Mouse (Mus musculus) MEL (cell line): ENCODE measurements at regions not wholly inside any gene's neighbourhood (a gene's known extent, or its start where the extent isn't known, plus 50 kb on each side); places are given as distances from the start of the nearest gene placed in this dataset.

Source experiments
- DNase-seq: peaks from one replicate; pipeline ENCODE4 v3.0.0; 2011; ENCODE audit warnings: low read depth, low spot score
- H3K27ac ChIP-seq: 2 replicates; pipeline ENCODE4 v1.5.1; 2012; ENCODE audit warnings: low read depth, mild to moderate bottlenecking, control low read depth, low read length, moderate library complexity; ENCODE audit not compliant: control insufficient read depth
- H3K27me3 ChIP-seq, 2 experiments: fragments of 150-350 bp in 1 of 2; sonication (generic) in 1 of 2; 2 replicates each; pipeline ENCODE4 v1.6.1; 2012; ENCODE audit warnings: low read length in 2 of 2, mild to moderate bottlenecking in 2 of 2, improper control_type of control experiment in 1 of 2, moderate library complexity in 1 of 2; ENCODE audit not compliant: insufficient read depth in 2 of 2, control insufficient read depth in 1 of 2
- H3K36me3 ChIP-seq, 2 experiments: 2 replicates each; pipeline ENCODE4 v1.6.1; 2012 to 2014; ENCODE audit warnings: low read length in 2 of 2, improper control_type of control experiment in 1 of 2, inconsistent platforms in 1 of 2, mild to moderate bottlenecking in 1 of 2; ENCODE audit not compliant: insufficient read depth in 2 of 2, control insufficient read depth in 1 of 2
- H3K4me1 ChIP-seq, 2 experiments: fragments of 150-350 bp in 1 of 2; sonication (generic) in 1 of 2; 2 replicates each; pipeline ENCODE4 v1.6.1; 2012; ENCODE audit warnings: low read length in 2 of 2, improper control_type of control experiment in 1 of 2, mild to moderate bottlenecking in 1 of 2; ENCODE audit not compliant: insufficient read depth in 2 of 2, control insufficient read depth in 1 of 2
- H3K4me3 ChIP-seq, 2 experiments: fragments of 150-350 bp in 1 of 2; sonication (generic) in 1 of 2; 2 replicates each; pipeline ENCODE4 v1.5.1; 2012; ENCODE audit warnings: low read depth in 2 of 2, low read length in 2 of 2, mild to moderate bottlenecking in 2 of 2, moderate library complexity in 2 of 2, control low read depth in 1 of 2, improper control_type of control experiment in 1 of 2; ENCODE audit not compliant: control insufficient read depth in 1 of 2, insufficient read depth in 1 of 2
- H3K79me2 ChIP-seq: 2 replicates; pipeline ENCODE4 v1.6.1; 2012; ENCODE audit warnings: mild to moderate bottlenecking, low read length, moderate library complexity; ENCODE audit not compliant: control insufficient read depth, poor library complexity, insufficient read depth
- H3K9ac ChIP-seq: 2 replicates; pipeline ENCODE4 v1.6.1; 2012; ENCODE audit warnings: low read depth, mild to moderate bottlenecking, control low read depth, low read length, moderate library complexity; ENCODE audit not compliant: control insufficient read depth, poor library complexity, severe bottlenecking
- H3K9me3 ChIP-seq: fragments of 150-350 bp; sonication (generic); replicated peaks from 2 replicates; pipeline ENCODE4 v1.6.1; 2012; ENCODE audit warnings: mild to moderate bottlenecking, low read length, improper control_type of control experiment, moderate library complexity; ENCODE audit not compliant: insufficient read depth
- ELF1 ChIP-seq: IDR thresholded peaks from 2 replicates; pipeline ENCODE4 v1.6.1; 2014; ENCODE audit warnings: low read depth, mild to moderate bottlenecking, inconsistent platforms, low read length, improper control_type of control experiment, moderate library complexity
- ETS1 ChIP-seq: IDR thresholded peaks from 2 replicates; pipeline ENCODE4 v1.6.1; 2012; ENCODE audit warnings: low read depth, mild to moderate bottlenecking, inconsistent platforms, low read length, improper control_type of control experiment, moderate library complexity
- GATA1 ChIP-seq: IDR thresholded peaks from 2 replicates; pipeline ENCODE4 v1.6.1; 2011; ENCODE audit warnings: low read depth, low read length, improper control_type of control experiment
- HCFC1 ChIP-seq: IDR thresholded peaks from 2 replicates; pipeline ENCODE4 v1.6.1; 2012; ENCODE audit warnings: low read depth, mild to moderate bottlenecking, inconsistent platforms, low read length, improper control_type of control experiment, moderate library complexity
- JUND ChIP-seq: IDR thresholded peaks from 2 replicates; pipeline ENCODE4 v1.6.1; 2011; ENCODE audit warnings: low read depth, mild to moderate bottlenecking, improper control_type of control experiment, low read length
- KAT2A ChIP-seq: conservative IDR thresholded peaks from 2 replicates; pipeline ENCODE4 v1.6.1; 2012; ENCODE audit warnings: low read depth, low read length, improper control_type of control experiment, inconsistent platforms
- MAFK ChIP-seq: IDR thresholded peaks from 2 replicates; pipeline ENCODE4 v1.6.1; 2011; ENCODE audit warnings: low read depth, mild to moderate bottlenecking, low read length, improper control_type of control experiment, borderline replicate concordance
- MAX ChIP-seq: IDR thresholded peaks from 2 replicates; pipeline ENCODE4 v1.6.1; 2011; ENCODE audit warnings: low read length, improper control_type of control experiment
- MEF2A ChIP-seq: IDR thresholded peaks from 2 replicates; pipeline ENCODE4 v1.6.1; 2014; ENCODE audit warnings: low read depth, mild to moderate bottlenecking, inconsistent platforms, low read length, improper control_type of control experiment; ENCODE audit not compliant: poor library complexity, insufficient replicate concordance, severe bottlenecking; ENCODE audit errors: extremely low read depth
- POLR2A ChIP-seq, 2 experiments: IDR thresholded peaks; 2 replicates each; pipeline ENCODE4 v1.6.1; 2011 to 2012; ENCODE audit warnings: low read length in 2 of 2, mild to moderate bottlenecking in 2 of 2, control low read depth in 1 of 2, improper control_type of control experiment in 1 of 2, low read depth in 1 of 2, moderate library complexity in 1 of 2; ENCODE audit not compliant: control insufficient read depth in 1 of 2, insufficient read depth in 1 of 2, poor library complexity in 1 of 2
- RCOR1 ChIP-seq: IDR thresholded peaks from 2 replicates; pipeline ENCODE4 v1.6.1; 2012; ENCODE audit warnings: low read depth, mild to moderate bottlenecking, inconsistent platforms, low read length, improper control_type of control experiment
- SMC3 ChIP-seq: IDR thresholded peaks from 2 replicates; pipeline ENCODE4 v1.6.1; 2011; ENCODE audit warnings: low read depth, low read length, improper control_type of control experiment
- TBP ChIP-seq: IDR thresholded peaks from 2 replicates; pipeline ENCODE4 v1.8.0; 2011; ENCODE audit warnings: low read depth, low read length, improper control_type of control experiment
- UBTF ChIP-seq: IDR thresholded peaks from 2 replicates; pipeline ENCODE4 v1.6.1; 2012; ENCODE audit warnings: low read depth, mild to moderate bottlenecking, inconsistent platforms, low read length, improper control_type of control experiment, moderate library complexity, borderline replicate concordance; ENCODE audit not compliant: insufficient read depth
- USF2 ChIP-seq, 2 experiments: IDR thresholded peaks; 2 replicates each; pipeline ENCODE4 v1.6.1; 2011 to 2012; ENCODE audit warnings: improper control_type of control experiment in 2 of 2, low read length in 2 of 2, borderline replicate concordance in 1 of 2, inconsistent platforms in 1 of 2, low read depth in 1 of 2, mild to moderate bottlenecking in 1 of 2; ENCODE audit not compliant: insufficient read depth in 1 of 2

GRCm38 (mm10) chr17:49153994-49154393, 221.8 kb downstream of the Lrfn2 start:
- Histone ChIP-seq H3K36me3 (no peaks in the 10 kb centered on the region), H3K4me1 (no peaks in the 10 kb centered on the region), H3K27ac (no peak overlapping the region), H3K79me2 (no peaks in the 10 kb centered on the region), H3K9ac (no peak overlapping the region), H3K4me3 (no peak overlapping the region), H3K27me3 (no peaks in the 10 kb centered on the region), H3K9me3 (no peaks in the 10 kb centered on the region)
- TF ChIP-seq HCFC1 = no peak
- TF ChIP-seq MAX = no peak
- TF ChIP-seq JUND = no peak
- no peak for TF ChIP-seq MEF2A
- TF ChIP-seq RCOR1 = no peak
- TF ChIP-seq SMC3 = no peak
- DNase-seq = no peak

- H3K4me3 ChIP-seq = no peak overlapping the region
- no peaks in the 10 kb centered on the region for H3K27me3 ChIP-seq
- no peak for TF ChIP-seq ETS1
- no peak for TF ChIP-seq TBP
- no peak for TF ChIP-seq JUND
- no peak for TF ChIP-seq ELF1
- TF ChIP-seq POLR2A (IDR thresholded peaks at IDR 0.05; ENCODE audit: control insufficient read depth in 1 of 2, insufficient read depth in 1 of 2, low read depth in 1 of 2, low read length in 2 of 2, poor library complexity in 1 of 2) = no peak
- TF ChIP-seq UBTF = no peak
- no peak for TF ChIP-seq KAT2A
- no peak for TF ChIP-seq USF2 (IDR thresholded peaks at IDR 0.05; ENCODE audit: borderline replicate concordance in 1 of 2, insufficient read depth in 1 of 2, low read depth in 1 of 2, low read length in 2 of 2)
- no peak for TF ChIP-seq GATA1
- H3K4me1 ChIP-seq = no peaks in the 10 kb centered on the region
- DNase-seq = no peak
- H3K9me3 ChIP-seq = no peaks in the 10 kb centered on the region
- H3K27ac ChIP-seq = no peak overlapping the region
- no peaks in the 10 kb centered on the region for H3K79me2 ChIP-seq
- no peak overlapping the region for H3K9ac ChIP-seq
- no peaks in the 10 kb centered on the region for H3K36me3 ChIP-seq
Observed at GRCm38 (mm10) chr17:49155001-49155515, 222.9 kb downstream of the Lrfn2 start.

- no peak overlapping the region for H3K9ac ChIP-seq
- H3K4me3 ChIP-seq = no peak overlapping the region
- no peaks in the 10 kb centered on the region for H3K79me2 ChIP-seq
- no peak overlapping the region for H3K27ac ChIP-seq
- H3K4me1 ChIP-seq = no peaks in the 10 kb centered on the region
- H3K27me3 ChIP-seq = no peaks in the 10 kb centered on the region
- H3K36me3 ChIP-seq = no peaks in the 10 kb centered on the region
- DNase-seq = no peak
- TF ChIP-seq MAFK (no peak), POLR2A (IDR thresholded peaks at IDR 0.05; ENCODE audit: control insufficient read depth in 1 of 2, insufficient read depth in 1 of 2, low read depth in 1 of 2, low read length in 2 of 2, poor library complexity in 1 of 2) (no peak)
- no peaks in the 10 kb centered on the region for H3K9me3 ChIP-seq
Observed at GRCm38 (mm10) chr17:49157586-49157985, 225.4 kb downstream of the Lrfn2 start.
